Mouse (Mus musculus) liver, embryonic 13.5 days (tissue): ENCODE measurements around the gene Akna. TPM values are rescaled to one million over a fixed set of nuclear protein-coding genes. Genes with fewer than 3 reads are reported as not detected.
A peak's percentile ranks its signal among the peaks of the same experiment; 100 is the strongest.

Experiments
- ATAC-seq: fragments of 200-750 bp; cut with Nextera tagmentation; 2 replicates; pipeline ENCODE4 v1.8.0; 2017; ENCODE audit warnings: low read depth, mild to moderate bottlenecking, moderate number of reproducible peaks, moderate library complexity
- DNase-seq: peaks from one replicate; pipeline ENCODE4 v3.0.0; 2022
- H3K27ac ChIP-seq: fragments of 300-500 bp; sonication (generic); 2 replicates; pipeline ENCODE4 v1.5.1; 2015; ENCODE audit warnings: moderate library complexity, mild to moderate bottlenecking, inconsistent platforms
- H3K27me3 ChIP-seq: fragments of 300-500 bp; sonication (generic); 2 replicates; pipeline ENCODE4 v1.6.1; 2015; ENCODE audit warnings: mild to moderate bottlenecking, inconsistent platforms
- H3K36me3 ChIP-seq: fragments of 300-500 bp; sonication (generic); 2 replicates; pipeline ENCODE4 v1.6.1; 2015; ENCODE audit warnings: mild to moderate bottlenecking, inconsistent platforms
- H3K4me1 ChIP-seq: fragments of 300-500 bp; sonication (generic); replicated peaks from 2 replicates; pipeline ENCODE4 v1.6.1; 2015; ENCODE audit warnings: inconsistent platforms
- H3K4me2 ChIP-seq: fragments of 300-500 bp; sonication (generic); 2 replicates; pipeline ENCODE4 v1.6.1; 2015; ENCODE audit warnings: inconsistent platforms, mild to moderate bottlenecking, moderate library complexity
- H3K4me3 ChIP-seq: fragments of 300-500 bp; sonication (generic); replicated peaks from 2 replicates; pipeline ENCODE4 v1.5.1; 2015; ENCODE audit warnings: mild to moderate bottlenecking, inconsistent platforms
- H3K9ac ChIP-seq: fragments of 300-500 bp; sonication (generic); 2 replicates; pipeline ENCODE4 v1.6.1; 2015; ENCODE audit warnings: mild to moderate bottlenecking, inconsistent platforms
- H3K9me3 ChIP-seq: fragments of 300-500 bp; sonication (generic); replicated peaks from 2 replicates; pipeline ENCODE4 v1.6.1; 2016; ENCODE audit warnings: inconsistent platforms
- WGBS: fragments of 180-500 bp; shearing (Covaris S2); methylation state at CpG from one replicate; pipeline ENCODE4 v1.1.7; 2015; ENCODE audit not compliant: insufficient replicate concordance; 5-methylcytosine and 5-hydroxymethylcytosine counted together
- polyA plus RNA-seq: library from polyadenylated mRNA; unstranded; fragments of >200 nt; fragmentation: Nextera tagmentation; extraction: Ambion mirVana; gene quantifications from 2 replicates; pipeline ENCODE4 v1.2.1, GENCODE M21; 2015

The Akna gene
- polyA plus RNA-seq, 1 experiment from 2014 or later: 3.0 TPM

DNA sequence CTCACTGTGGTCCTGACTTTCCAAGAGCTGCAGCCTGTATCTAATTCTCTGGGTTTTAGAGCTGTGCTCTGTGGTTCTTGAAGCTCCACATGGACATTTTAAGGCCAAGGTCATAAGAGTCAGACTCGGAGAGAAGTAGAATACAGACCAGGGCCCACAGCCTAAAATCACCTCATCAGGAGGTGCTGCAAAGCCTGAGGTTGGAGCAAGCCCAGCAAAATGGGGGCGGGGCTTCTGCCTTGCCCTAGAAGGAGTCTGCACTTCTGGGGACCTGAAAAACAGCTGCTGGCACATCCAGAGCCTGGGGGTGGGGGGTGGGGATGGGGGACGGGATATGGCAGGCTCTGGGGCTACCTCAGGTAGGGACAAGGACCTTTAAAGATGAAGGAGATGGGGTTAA lies 27.2 kb upstream of the Akna start:
- Histone ChIP-seq H3K4me3 (no peak overlapping the region), H3K9me3 (no peaks in the 10 kb centered on the region), H3K4me2 (no peak overlapping the region), H3K4me1 (no peaks in the 10 kb centered on the region), H3K27me3 (no peaks in the 10 kb centered on the region), H3K27ac (no peak overlapping the region), H3K9ac (no peak overlapping the region), H3K36me3 (no peaks in the 10 kb centered on the region)
- DNase-seq (no peak), ATAC-seq (no peak)
- 30% methylated on average over 3 of the region's 3 CpGs for WGBS

DNA sequence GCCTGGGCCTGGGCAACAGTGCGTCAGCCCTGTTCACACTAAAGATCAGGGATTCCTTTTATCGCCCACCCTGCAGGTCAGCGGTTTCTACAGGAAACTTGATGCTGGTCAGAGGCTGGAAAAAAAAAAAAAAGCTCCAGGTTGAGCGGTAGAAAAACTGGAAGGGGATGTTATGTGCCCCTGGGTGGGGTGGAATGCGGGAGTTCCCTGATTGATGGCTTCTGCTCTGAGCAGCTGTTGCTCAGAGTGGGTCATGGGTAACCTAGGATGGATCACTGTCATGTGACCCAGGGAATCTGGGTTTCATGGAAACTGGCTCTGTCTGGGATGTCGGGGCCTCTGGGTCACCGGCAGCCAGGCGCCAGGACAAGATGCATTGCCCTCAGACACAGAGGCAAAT lies 23.2 kb upstream of the Akna start:
- DNase-seq (no peak), ATAC-seq (no peak)
- 64% methylated on average over 8 of the region's 8 CpGs for WGBS

DNA sequence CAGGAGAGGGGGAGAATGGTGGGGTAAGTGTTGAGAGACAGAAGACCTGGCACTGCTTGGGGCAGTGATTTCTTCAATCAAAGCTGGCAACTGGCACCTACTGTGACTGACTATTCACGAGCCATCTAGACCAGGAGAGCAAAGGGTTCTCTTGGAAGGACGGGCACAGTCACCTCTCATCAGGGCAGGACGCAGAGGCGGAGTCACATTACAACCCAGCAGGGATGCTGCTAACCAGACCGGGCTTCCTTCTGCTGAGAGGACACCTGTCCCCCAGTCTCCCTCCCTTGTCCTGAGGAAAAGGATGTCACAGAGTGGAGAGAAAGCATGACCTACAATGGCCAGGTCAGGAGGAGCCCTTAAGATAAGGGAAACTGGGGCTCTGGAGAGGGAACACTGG lies 20.7 kb upstream of the Akna start:
- Histone ChIP-seq H3K27me3 (no peaks in the 10 kb centered on the region), H3K9ac (no peak overlapping the region), H3K4me3 (no peak overlapping the region), H3K27ac (no peak overlapping the region), H3K36me3 (no peaks in the 10 kb centered on the region), H3K4me2 (no peak overlapping the region), H3K4me1 (no peaks in the 10 kb centered on the region), H3K9me3 (no peaks in the 10 kb centered on the region)
- no peak for ATAC-seq
- DNase-seq: no peak
- WGBS: 25% methylated on average over 5 of the region's 5 CpGs

More for the DNA sequence above, 23.2 kb upstream of the Akna start:
- H3K4me2 ChIP-seq: no peak overlapping the region
- no peaks in the 10 kb centered on the region for H3K4me1 ChIP-seq
- no peak overlapping the region for H3K4me3 ChIP-seq
- H3K9me3 ChIP-seq: no peaks in the 10 kb centered on the region
- no peak overlapping the region for H3K9ac ChIP-seq
- no peaks in the 10 kb centered on the region for H3K36me3 ChIP-seq
- H3K27me3 ChIP-seq: no peaks in the 10 kb centered on the region
- no peak overlapping the region for H3K27ac ChIP-seq

DNA sequence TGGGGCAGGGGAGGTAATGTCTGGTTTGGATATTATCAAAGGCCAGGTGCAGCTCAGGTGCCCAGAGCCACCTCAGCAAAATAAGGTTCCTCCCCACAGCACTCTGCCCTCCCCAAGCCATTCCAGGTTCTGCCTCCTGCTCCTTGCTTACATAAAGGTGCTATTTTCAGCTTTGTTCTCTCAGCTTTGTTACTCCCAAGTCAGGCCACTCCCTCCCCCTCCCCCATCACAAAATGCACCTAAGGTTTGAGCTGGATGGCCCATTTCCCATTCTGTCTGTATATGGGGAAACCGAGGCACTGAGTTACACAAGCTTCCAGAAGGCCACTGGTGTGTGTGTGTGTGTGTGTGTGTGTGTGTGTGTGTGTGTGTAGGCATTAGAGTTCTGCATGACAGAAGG lies 20.1 kb upstream of the Akna start:
- H3K27ac ChIP-seq: no peak overlapping the region
- 44% methylated on average over 1 of the region's 1 CpGs for WGBS

DNA sequence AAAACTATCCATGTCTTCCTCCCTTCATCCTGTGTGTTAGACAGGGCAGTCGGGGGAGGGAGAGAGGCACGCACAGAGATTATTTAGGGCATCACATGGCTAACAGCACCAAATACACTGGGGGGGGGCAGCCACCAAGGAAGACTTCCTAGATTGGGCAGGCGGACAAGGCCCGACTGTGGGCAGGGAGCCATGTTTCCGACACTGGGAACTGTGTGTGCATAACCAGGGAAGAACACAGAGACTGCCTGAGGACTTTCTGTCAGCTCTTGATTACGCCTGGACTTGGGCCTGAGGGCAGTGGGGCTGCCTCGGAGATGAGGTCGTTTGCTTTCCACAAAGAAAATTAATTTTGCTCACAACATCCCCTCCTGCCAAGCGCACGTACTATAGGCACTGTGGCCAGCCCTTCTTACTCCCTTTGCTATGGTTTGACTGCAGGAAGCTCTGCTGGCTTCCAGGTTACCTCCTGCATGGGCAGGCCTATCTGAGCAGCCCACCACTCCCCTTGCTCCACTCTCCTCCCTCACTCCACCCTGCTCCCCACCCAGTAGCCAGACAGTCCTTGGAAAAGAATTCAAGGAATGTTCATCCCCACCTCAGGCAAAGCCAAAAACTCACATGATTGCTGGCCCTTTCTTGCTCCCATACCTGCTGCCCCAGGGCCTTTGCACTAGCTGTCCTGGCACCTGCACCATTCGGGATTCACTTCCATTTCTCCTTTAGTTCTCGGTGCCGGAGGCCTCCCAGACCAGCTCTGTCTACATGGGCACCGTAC lies 17.2 kb upstream of the Akna start:
- no peaks in the 10 kb centered on the region for H3K27me3 ChIP-seq
- no peaks in the 10 kb centered on the region for H3K4me1 ChIP-seq
- 71% methylated on average over 14 of the region's 14 CpGs for WGBS
- ATAC-seq (no peak), DNase-seq (no peak)
- no peaks in the 10 kb centered on the region for H3K9me3 ChIP-seq
- no peak overlapping the region for H3K27ac ChIP-seq
- H3K9ac ChIP-seq: no peak overlapping the region
- H3K36me3 ChIP-seq: no peaks in the 10 kb centered on the region
- no peak overlapping the region for H3K4me3 ChIP-seq
- H3K4me2 ChIP-seq: no peak overlapping the region

More for the DNA sequence above, 20.1 kb upstream of the Akna start:
- no peak overlapping the region for H3K9ac ChIP-seq
- DNase-seq: no peak
- H3K4me3 ChIP-seq: no peak overlapping the region
- no peaks in the 10 kb centered on the region for H3K27me3 ChIP-seq
- H3K36me3 ChIP-seq: no peaks in the 10 kb centered on the region
- no peak overlapping the region for H3K4me2 ChIP-seq
- H3K9me3 ChIP-seq: no peaks in the 10 kb centered on the region
- no peak for ATAC-seq
- no peaks in the 10 kb centered on the region for H3K4me1 ChIP-seq

DNA sequence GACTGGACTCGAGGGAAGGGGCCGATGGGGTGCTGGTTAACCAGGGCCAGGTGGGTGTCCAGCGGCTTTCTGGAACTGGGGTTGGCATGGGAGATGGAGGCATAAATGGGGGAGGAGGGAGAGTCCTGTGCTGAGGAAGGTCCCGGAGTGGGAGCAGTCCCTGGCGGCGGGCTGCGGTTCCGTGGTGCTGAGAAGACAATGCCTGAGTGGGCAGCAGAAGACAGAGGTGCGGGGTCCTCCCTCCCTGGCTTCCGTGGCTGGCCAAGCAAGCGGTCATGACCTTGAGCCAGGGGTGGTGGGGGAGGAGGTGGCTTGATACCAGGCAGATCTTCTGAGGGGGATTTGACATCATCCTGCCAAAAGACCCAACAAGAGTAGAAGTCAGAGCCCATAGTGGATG lies 15.1 kb upstream of the Akna start:
- no peak overlapping the region for H3K4me2 ChIP-seq
- H3K4me1 ChIP-seq: no peaks in the 10 kb centered on the region
- no peaks in the 10 kb centered on the region for H3K27me3 ChIP-seq
- H3K4me3 ChIP-seq: no peak overlapping the region
- DNase-seq: no peak
- H3K36me3 ChIP-seq: no peaks in the 10 kb centered on the region
- ATAC-seq: no peak
- no peak overlapping the region for H3K27ac ChIP-seq
- no peak overlapping the region for H3K9ac ChIP-seq
- H3K9me3 ChIP-seq: no peaks in the 10 kb centered on the region
- 70% methylated on average over 11 of the region's 11 CpGs for WGBS

DNA sequence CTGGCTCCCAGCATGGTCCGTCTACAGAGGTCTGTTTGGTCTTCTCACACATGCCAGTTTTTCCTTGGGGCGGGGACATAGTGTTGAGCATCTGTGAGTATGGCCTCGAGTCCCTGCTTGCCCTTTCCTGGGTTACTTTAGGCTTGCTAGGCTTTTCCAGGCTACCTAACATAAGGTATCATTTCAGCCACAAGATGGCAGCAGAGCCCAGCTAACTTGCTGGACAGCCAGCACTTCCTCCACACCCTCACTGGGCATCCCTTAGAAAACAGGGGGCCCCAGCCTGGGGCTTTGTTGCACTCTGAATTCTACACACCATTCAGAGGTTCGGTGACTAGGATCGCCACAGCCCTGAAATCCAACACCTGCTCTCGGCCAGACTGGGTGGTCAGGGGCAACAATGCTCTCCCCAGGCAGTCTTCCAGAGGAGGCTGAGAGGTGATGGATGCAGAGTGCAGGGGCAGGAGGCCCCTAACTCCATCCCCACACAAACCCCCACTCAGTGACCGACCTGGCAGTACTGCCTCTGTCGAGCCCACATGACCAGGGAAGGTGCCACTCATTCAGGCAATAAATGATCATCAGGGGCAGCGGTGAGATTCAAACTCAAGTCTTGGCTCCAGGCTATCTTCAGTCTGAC lies 14.3 kb upstream of the Akna start:
- no peak overlapping the region for H3K4me3 ChIP-seq
- 23% methylated on average over 9 of the region's 9 CpGs for WGBS
- ATAC-seq: peak; percentile 32

DNA sequence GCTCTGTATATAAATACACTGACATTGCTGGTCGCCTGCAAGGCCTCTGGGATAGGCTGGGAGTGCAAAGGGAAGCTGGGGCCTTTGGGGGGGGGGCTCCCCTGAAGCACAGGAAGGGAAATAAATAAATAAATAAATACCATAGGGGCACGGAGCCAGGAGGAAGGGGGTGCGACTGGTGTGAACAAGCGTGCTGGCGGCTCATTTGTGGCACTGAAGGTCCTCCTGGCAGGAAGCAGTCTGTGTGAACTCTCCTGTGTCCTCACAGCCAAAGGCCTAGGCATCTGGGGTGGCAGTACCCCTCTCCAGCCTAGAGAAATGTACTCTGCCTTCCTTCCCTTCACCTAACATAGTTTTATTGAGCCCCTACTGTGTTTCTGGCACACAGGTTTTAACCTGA lies 11.8 kb upstream of the Akna start:
- DNase-seq (no peak), ATAC-seq (no peak)
- 56% methylated on average over 5 of the region's 5 CpGs for WGBS
- Histone ChIP-seq H3K27me3 (no peaks in the 10 kb centered on the region; the same call in 1 of the 2 replicates), H3K36me3 (no peaks in the 10 kb centered on the region), H3K4me1 (peaks cover 14% of the 10 kb centered on the region), H3K4me2 (no peak overlapping the region), H3K4me3 (no peak overlapping the region), H3K27ac (no peak overlapping the region), H3K9ac (no peak overlapping the region), H3K9me3 (no peaks in the 10 kb centered on the region)

More for the DNA sequence above, 14.3 kb upstream of the Akna start:
- H3K27ac ChIP-seq: no peak overlapping the region
- no peaks in the 10 kb centered on the region for H3K27me3 ChIP-seq
- peak; percentile 31 for DNase-seq
- no peak overlapping the region for H3K9ac ChIP-seq
- no peaks in the 10 kb centered on the region for H3K36me3 ChIP-seq
- H3K4me1 ChIP-seq: no peaks in the 10 kb centered on the region
- no peaks in the 10 kb centered on the region for H3K9me3 ChIP-seq
- no peak overlapping the region for H3K4me2 ChIP-seq

DNA sequence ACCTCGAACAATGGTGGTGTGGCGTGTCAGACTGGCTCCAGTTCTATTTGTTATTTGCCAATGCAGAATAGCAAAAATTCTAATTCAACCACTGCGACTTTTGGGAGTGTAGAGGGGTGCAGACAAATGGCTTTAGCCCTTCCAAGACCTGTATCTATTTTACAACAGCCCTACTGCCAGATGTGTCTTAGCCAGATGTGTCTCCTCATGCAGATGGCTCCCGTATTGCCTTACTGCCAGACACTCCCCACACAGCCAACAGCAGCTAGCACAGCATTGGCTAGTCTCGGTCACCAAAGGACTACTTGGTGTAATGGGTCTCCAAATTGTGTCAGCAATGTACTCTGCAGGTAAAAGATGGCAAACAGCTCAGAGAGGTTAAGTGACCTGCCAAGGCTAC lies 8.1 kb upstream of the Akna start:
- no peak overlapping the region for H3K27ac ChIP-seq
- 66% methylated on average over 5 of the region's 5 CpGs for WGBS
- H3K27me3 ChIP-seq: peaks cover 7% of the 10 kb centered on the region
- DNase-seq (no peak), ATAC-seq (no peak)
- H3K9ac ChIP-seq: no peak overlapping the region
- no peaks in the 10 kb centered on the region for H3K9me3 ChIP-seq
- peak overlapping the region; percentile 94 for H3K4me2 ChIP-seq
- no peak overlapping the region for H3K4me3 ChIP-seq
- peaks cover 44% of the 10 kb centered on the region for H3K4me1 ChIP-seq
- H3K36me3 ChIP-seq: no peaks in the 10 kb centered on the region

DNA sequence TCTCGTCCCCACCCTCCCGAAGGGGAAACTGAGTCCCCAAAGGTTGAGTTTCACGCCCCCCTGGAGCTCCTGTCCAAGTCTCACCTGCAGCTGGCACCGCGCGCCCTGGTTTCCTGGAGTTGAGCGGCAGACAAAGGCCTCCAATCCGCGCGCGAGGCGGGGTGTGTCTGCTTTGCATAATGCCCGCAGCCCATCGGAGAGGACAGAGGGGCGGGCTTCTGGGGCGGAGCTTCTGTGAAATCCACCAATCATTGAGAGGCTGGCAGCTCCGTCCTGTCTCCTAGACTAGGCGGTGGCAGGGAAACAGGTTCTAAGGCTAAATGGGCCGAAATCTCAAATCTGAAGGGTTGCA lies 7.4 kb upstream of the Akna start:
- ATAC-seq: peak; percentile 91
- Histone ChIP-seq H3K9ac (peak overlapping the region; percentile 60), H3K4me2 (peak overlapping the region; percentile 94), H3K9me3 (no peaks in the 10 kb centered on the region), H3K4me1 (peaks cover 51% of the 10 kb centered on the region), H3K36me3 (no peaks in the 10 kb centered on the region), H3K27ac (peak overlapping the region; percentile 12; the same call in 1 of the 2 replicates), H3K4me3 (peak overlapping the region; percentile 69), H3K27me3 (peaks cover 7% of the 10 kb centered on the region)
- WGBS: under 1% methylated on average over 19 of the region's 19 CpGs
- peak; percentile 87 for DNase-seq

DNA sequence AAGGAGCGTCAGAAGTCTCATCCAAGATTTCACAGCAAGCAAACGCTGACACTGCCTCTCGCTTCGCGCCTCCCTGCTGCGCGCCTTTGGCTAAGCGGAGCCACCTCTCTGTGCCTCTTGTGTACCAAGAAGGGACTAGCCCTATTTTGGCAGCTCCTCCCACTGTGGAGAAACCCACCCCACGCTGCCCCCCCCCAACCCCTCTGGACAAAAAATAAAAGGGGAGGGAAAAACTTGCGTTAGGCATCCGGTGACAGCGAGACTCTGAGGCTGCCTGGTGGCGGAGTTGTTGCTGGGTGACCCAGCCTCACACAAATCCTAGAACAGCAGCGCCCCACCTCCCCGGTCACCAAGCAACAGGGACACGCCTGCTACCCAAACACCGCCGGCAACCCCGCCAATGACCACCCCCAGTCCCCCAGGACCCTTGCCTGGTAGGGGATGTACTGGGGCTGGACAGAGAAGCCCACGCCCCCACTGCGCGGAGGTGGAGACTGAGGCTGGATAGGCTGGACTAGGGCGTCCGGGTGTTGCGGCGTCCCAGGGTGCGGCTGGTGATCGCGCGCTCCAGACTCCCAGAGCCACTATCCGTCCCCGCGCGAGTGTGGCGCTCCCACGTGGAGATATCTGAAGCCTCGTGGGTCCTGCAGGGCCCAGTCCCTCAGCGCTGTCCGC lies 6.9 kb upstream of the Akna start:
- peaks cover 56% of the 10 kb centered on the region for H3K4me1 ChIP-seq
- peak; percentile 57 for DNase-seq

More for the DNA sequence above, 6.9 kb upstream of the Akna start:
- Histone ChIP-seq H3K27me3 (peaks cover 7% of the 10 kb centered on the region), H3K4me2 (peak overlapping the region; percentile 94), H3K4me3 (peak overlapping the region; percentile 69), H3K9ac (peak overlapping the region; percentile 60), H3K36me3 (no peaks in the 10 kb centered on the region), H3K9me3 (no peaks in the 10 kb centered on the region), H3K27ac (peak overlapping the region; percentile 12; the same call in 1 of the 2 replicates)
- ATAC-seq: peak; percentile 81
- under 1% methylated on average over 37 of the region's 39 CpGs for WGBS
